Mouse (Mus musculus): Measurements from ENCODE around the gene Arhgap15. TPM values are rescaled to one million over a fixed set of nuclear protein-coding genes. Genes with fewer than 3 reads are reported as not detected.
"Not testable (repeated sequence)": the region's sequence is repeated elsewhere in the genome, so short reads cannot be mapped to it uniquely, and the experiment has no call there.

The Arhgap15 gene
- 0.63 and 0.98 TPM in 2 replicates for polyA plus RNA-seq (2012; rRNA removed)

DNA sequence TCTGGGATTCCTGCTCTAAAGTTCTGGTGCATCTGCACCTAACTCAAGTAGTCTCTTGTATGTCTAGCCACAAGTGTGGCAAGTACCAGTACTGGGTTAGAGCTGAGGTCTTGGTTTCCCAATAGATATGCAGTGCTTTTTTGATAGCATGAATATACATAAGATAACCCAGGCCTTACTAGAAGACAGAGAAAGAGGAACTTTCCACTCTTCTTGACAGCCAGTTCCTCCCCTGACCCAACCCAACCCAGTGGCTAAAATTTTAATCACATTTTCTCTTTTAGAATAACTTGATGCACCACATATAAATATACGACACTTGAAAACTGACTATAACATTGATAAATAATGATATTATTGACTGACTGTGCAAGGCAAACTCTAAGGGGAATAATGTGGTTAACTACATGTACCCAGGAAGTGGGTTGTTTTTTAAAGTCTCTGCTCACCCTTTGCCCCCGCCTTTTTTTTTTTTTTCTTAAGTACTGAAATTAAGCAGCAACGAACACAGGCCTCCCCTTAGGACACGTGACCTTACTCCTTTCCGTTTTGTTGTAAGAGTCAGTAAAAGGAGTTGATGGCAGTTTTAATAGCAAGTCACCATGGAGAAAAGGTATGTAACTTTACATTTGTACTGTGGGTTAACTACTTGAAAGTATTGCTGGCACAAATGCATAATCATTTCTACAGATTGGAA is at the start of gene Arhgap15:
Arhgap15 (plus strand) TSS at position 538 of the 697 bp plus-strand sequence.
- DNase-seq (ENCODE audit: low read depth), result no peak

DNA sequence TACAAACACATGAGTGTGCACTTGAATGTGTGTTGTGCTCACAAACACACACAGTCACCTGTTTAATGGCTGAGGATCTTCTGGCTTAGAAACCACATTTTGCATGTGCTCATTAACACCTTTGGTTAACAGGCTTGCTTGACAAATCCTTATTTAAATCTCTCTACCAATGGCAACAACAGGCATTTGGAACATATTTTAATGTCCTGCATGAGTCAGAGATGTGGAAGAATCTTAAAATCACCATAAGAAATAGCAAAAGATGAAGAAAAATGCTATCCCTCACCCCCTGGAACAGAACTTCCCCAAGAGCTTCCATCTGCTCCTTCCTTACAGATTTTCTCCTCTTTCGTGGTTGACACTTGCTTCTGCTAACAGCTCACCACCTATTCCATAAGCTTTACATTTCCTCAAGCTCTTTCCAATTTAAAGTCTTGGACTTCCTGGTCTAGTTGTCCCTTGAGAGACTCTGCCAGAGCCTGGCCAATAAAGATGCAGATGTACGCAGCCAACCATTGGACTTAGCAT is 35.9 kb upstream of the Arhgap15 start:
- no peak for DNase-seq (ENCODE audit: low read depth)

DNA sequence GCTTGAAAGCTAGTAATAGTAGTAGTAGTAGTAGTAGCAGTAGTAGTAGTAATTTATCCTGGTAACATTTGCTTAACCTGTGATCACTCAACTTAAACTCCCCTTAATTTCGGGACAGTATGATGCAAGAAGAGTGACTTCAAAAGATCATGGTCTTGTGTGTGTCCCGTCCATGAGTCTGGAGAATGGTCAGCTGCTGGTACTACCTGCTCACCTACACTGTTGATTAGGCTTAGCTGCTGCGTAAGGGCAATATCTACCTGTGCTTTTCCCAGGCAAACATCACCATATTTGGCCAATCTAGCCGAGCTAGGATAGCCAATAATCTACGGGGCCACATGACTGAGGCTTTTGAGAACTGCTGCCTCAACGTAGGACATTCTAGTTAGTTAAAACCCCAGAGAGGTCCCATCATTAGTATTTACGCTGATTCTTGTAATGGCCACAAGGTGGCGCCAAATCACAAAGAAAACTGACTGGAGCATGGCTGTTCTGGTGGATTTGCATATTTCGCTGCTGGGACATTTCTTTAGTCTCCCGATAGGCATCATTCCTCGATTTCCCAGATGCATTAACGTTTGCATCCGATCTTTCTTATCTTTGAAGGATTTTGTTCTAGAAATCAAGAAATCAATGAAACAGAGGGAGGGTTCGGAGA is 26.0 kb upstream of the Arhgap15 start:
- no peak for DNase-seq (ENCODE audit: low read depth)

DNA sequence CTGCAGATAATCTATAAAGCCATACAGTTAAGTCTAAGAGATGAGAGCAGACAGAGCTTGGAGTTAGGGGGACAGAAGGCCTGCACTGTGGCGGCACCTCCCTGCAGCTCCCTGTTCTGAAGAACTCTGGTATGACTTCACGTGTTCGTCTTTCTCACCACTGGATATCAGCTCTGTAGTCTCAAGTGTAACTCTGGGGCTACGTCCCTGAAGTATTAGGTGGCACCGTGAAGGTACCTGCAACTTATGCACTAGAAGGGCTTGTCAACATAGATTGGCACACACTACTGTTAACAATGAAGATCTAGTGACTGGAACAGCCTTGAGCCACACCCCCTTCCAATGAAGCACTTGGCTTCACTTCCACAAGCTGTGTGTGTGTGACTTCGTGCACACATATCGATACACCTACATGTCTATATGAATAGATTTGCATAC is 25.5 kb upstream of the Arhgap15 start:
- no peak for DNase-seq (ENCODE audit: low read depth)

DNA sequence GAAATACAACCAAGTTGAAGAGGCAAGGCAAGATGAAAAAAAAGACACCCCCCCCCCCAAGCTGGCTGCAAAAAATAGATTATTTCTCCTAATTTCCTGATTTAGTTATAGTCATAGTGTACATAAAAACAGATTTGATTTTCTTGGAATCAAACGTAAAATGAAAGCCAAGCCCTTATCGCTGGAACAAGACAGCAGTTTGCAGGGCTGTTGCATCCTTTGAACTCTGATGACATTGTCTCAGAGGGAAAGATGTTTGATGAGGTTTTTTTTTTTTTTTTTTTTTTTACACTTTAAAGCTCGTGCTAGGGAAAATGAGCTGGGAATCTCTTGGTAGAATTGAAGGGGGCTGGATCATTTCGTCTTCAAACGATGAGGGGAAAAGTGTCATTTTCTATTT is 21.4 kb upstream of the Arhgap15 start:
- DNase-seq (ENCODE audit: low read depth), result no peak

DNA sequence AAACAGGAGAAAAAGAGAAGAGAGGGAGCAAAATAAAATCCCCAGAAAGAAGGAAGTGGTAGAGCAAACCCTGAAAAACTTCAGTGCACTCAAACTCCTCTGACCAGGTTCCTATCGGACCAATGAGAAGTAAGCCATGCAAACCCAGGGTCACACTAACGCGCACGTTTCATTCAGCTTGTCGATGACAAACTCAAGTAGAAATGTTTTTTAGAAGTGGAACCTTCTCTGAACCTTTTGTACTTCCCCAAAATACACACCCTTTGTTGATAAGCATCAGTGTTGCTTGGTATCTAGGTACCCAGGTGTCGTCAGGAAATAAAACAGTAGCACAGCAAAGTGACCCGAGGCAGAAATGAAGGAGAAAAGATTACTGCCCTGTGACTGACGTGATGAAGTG is 20.9 kb upstream of the Arhgap15 start:
- no peak for DNase-seq (ENCODE audit: low read depth)

DNA sequence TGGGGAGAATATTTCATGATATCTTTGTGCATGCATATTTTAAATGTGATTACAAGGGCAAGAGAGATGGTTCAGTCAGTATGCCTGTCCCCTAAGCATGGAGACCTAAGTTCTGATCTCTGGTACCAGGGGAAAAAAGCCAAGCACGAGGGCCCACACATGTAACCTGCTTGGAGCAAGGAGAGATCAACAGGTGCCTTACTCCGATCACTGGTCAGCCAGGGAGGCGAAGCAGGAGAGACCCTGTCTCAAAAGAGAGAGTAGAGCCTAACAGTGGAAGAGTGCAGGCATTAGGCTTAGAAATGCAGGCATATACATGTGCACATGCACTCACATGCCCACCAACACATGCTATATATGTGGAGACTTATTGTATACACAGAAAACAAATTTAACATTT is 19.8 kb upstream of the Arhgap15 start:
- DNase-seq (ENCODE audit: low read depth), result no peak

DNA sequence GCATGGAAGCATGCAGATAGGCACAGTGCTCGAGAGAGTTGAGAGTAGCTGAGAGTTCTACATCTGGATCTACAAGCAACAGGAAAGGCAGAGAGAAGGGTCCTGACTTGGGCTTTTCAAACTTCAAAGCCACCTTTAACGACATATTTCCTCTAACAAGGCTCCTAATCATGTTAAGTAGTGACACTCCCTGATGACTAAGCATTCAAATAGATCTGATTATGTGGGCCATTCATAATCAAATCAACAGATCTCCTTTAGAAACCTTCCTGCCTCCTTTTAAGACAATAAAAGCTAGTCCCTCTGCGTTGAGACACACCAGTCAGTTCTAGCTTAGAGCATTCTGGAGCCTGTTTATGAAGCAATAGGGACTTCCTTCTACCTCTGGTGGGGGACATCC is 16.2 kb upstream of the Arhgap15 start:
- DNase-seq (ENCODE audit: low read depth), result no peak

DNA sequence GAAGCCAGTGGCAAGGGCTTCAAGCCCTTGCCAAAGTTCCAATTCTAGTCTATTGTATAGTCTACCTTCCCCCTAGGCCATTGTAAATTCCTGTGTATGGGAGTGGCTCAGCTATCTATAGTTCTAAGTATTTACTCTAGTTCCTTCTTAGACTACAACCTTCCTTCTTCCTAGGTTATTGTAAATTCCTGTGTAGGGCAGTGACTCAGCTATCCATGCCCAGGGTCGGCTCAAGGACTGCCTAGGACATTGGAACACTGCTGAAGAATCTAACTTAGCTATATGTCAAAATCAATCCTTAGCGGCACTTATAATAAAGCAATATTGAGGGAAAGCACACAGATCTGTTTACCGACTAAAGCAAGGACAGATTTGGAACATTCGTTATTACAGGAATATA is 13.6 kb upstream of the Arhgap15 start:
- not testable (repeated sequence) for DNase-seq (ENCODE audit: low read depth)

DNA sequence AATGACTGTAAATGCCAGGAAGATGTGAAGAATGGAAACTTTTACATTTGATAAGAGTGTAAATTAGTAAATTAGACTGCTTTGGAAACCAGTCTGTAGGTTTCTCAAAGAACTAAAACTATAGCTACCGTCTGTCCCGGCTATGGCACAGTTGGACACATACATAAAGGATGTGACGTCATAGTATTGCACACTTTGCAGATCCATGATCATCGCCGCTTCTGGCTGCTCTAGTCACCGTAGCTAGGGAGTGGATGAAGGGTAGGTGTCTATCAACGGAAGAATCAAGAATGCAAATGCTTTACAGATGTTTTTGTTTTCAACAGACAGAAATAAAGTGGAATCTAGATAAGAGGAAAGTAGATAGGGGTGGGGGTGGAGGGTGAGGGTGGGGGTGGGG is 11.1 kb upstream of the Arhgap15 start:
- no peak for DNase-seq (ENCODE audit: low read depth)

DNA sequence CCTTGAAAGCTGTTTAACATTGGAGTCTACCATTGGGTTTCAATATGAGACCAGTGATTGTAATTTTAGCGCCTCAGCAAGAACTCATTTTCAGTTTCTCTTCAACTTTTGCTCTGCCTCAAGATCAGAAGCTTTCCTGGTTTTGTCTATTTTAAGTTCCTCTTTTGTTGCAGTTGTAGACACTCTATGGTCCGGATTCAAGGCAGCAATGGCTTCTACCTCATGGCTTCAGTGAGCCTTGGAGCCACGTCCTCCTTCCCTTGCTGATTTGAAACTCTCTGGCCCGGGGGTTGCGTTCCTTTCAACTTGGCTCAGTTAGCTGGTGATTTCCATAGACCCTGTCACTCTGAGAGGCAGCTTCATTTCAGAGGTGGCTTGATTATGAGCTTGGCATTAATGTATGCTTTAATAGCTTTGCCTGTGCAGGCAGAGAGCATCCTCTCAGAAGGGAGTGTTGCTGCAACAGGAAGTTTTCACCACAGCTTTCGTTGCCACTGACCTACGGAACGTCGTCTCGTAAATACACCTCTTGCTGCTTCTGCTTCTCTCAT is 10.0 kb upstream of the Arhgap15 start:
- no peak for DNase-seq (ENCODE audit: low read depth)

DNA sequence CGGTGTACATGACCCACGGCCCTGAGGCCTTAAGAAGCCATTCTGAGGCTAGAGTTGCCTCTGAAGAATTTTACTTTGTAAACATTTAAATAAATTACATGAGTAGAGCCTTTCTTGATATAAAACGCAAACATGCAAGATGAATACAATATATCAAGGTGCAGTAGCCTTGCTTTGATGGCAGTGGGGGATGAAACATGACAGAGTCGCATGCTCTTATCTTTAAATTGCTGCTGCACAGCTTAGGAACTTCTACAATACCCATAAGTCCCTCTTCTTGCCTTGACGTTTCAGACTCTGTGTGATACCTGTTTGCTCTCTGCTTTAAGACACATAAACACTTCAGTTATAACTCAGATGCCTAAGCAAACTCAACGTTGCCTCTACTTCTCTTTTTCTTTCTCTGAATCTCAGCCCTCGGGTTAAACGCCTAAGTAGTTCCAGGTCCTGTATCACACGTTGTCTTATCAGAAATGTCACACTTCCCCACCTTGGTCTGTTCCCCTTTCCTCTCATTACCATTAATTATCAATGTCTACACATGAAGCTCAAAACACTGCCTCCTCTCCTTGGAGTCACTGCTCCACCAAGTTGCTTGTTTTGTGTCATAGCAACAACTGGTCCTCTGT is 9.3 kb upstream of the Arhgap15 start:
- DNase-seq (ENCODE audit: low read depth), result no peak

DNA sequence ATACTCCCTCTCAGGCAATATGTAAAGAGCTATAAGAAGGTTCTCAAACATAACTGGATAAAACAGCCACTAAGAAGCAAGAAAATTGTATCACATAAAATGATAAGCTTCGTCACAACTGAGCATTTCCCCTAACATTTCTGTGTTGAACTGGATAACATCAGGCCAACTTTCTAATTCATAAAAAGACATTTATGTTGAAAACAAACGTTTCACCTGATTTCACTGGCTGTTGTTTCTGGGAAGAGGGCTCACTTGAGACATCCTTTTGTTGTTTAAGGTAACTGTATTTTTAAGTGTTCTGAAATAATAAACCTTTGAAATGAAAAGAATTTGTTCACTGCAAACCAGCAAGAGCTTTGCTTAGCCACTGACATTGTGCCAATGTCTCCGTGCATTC is 697 bp downstream of the Arhgap15 start:
- no peak for DNase-seq (ENCODE audit: low read depth)

DNA sequence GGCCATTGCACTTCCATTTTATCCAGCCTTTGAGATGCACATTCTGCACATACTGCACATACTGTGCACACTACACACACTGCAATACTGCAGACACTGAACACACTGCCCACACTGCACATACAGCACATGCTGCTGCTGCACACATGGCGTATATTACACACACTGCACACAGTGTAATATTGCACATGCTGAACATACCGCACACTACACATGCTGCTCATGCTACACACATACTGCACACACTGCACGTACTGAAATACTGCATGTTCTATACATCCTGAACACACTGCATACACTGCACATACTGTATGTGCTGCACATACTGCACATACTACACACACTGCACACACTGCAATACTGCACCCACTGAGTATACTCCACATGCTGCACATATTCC is 7.3 kb downstream of the Arhgap15 start:
- no peak for DNase-seq (ENCODE audit: low read depth)

DNA sequence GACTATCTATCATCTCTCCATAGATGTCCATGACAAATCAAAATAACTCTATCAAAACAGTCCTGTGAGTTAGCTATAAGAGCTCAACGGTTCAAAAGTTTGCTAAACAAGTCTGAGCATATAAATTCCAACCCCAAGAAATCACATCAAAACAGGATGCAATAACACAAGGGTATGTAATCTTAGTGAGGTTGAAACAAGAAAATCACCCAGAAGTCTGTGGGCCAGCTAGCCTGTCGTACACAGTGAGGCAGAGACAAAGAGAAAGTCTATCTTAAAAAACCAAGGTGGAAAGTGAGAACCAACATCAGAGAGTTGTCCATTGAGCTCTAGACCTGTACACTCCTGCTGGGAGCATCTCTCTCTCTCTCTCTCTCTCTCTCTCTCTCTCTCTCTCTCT is 8.0 kb downstream of the Arhgap15 start:
- DNase-seq (ENCODE audit: low read depth), result no peak

DNA sequence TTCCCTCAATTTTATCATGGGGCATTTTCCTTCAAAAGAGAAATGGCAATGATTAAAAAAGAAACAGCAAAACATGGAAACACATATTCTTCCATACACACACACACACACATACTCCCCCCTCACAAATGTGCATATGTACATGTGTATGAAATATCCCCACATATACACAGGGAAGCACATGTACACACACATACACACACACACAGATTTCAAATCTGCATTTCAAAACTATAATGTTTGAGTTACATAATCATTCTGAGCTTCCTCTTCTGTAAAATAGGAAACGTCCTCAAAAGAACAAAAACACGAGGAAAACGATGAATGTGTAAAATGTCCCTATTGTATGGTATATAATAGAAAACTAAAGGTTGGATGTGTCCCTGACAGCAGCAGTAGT is 13.1 kb downstream of the Arhgap15 start:
- no peak for DNase-seq (ENCODE audit: low read depth)

DNA sequence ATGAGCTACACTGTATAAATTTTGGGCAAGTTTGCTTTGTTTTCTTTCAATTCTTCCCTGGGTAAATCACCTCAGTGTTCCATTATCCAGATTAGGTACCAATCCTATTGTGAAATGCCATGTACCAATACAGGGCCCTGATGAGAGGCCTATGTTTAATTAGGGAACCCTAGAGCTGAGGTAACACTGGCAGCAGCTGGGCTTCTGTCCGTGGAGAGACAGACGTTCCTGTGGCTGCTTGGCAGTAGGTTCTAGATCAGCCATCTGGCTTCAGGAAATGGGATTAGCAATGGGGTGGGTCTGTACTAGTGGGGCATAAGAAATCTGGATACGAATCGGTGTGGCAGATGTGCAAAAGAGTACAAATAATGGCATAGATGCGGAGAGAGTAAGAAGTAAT is 14.7 kb downstream of the Arhgap15 start:
- no peak for DNase-seq (ENCODE audit: low read depth)

DNA sequence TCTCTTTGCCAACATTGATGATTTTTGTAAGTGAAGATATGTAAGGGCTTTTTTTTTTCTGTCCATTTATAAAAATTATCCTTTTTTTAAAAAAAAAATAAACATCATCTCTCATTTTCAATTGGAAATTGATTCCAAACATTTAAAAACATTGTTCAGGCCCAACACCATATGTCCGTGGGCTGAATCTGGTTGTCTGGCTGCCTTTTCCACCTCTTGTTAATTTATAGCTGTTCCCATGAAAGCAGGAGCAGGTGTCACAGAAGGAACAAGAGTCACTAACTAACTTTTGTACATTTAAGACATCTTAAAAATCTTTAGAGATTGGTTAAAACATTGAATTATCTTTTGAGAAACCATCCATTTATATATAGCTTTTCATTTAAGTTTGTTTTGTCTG is 15.8 kb downstream of the Arhgap15 start:
- no peak for DNase-seq (ENCODE audit: low read depth)

DNA sequence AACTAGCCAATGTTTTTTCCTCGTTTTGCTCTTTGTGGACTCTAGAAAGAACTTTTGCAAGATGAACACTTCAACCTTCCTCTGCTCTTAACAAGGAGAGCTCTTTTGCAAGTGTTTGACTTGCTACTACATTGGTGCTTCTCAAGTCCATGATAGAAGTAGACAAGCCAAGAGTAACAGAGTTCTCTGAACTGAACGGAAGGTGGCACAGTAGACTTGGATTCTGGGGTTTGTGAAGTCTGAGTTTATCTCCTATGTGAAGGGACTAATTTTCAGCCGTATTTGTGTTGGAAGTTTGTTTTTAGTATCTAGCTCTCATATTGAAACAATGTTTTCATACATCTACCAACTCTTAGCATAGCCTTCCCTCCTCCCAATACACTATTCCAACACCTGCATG is 17.6 kb downstream of the Arhgap15 start:
- no peak for DNase-seq (ENCODE audit: low read depth)

DNA sequence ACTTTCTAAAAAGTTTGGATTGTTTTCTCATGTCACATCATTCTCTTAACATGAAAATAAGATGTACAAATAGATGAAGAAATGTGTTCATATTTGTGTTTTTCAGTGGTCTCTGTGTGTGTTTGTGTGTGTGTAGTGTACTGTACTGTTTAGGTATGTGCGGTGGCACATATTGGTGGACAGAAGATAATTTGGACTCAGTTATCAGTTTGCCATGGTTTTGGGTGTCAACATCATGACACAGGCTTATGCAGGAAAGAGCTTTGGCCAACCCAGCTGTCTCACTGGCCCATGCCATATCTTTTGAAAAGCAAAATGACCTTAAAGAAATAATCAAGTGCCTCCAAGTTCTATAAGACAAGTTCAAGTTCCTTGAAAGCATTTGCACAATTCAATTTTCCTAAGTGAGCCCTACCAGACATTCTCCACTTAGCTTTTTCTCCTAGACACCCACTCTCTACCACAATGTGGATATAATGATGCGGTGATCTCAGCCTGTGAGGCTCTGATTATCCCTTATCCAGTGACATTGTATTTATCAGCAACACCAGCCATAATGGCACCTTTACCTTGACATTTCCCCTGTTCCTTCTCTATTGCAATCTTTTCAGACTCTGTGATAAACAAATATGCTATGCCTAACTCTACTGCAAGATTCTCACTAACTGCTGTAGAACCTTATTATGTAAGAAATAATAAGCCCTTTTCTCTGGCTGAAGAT is 21.4 kb downstream of the Arhgap15 start:
- DNase-seq (ENCODE audit: low read depth), result no peak

DNA sequence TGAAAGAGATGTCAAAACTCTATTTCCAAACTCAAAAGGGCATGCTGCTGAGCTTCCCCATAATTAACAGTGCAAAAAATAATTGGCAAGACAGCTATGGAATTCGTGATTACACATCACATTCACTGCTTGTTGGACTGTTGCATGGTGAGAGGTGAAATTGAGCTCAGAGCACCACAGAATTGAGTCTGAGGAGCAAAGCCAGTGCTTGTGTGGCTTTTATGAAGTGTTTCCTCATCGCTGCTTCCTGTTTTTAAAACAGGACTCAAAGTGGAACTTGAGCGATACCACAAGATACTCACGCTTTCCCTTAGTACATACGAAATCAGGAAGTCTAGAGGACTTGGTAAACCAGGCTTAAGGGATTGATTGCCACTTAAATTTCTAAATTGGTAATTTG is 24.0 kb downstream of the Arhgap15 start:
- DNase-seq (ENCODE audit: low read depth), result no peak

DNA sequence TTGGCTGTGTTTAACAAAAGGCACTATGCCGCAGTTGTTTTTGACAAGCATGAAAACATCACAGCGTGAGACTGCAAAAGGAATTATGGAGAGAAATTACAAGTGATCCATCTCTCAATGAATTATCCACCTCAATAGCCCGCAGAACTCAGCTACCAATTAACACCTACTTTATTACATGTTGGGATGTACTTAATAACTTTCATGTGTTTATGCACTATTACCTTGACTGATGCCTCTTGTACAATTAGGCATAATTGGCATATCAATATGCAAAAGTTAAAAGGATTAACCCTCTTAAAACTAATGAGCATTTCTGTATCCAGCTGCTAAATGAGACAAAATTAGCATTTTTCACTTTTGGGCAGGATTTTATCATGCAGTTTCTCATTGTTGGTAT is 33.5 kb downstream of the Arhgap15 start:
- no peak for DNase-seq (ENCODE audit: low read depth)

Measured in gonadal fat pad, adult 2 months (tissue).